Comparison of ENCODE assay signal across 13 mouse cellular contexts in the genomic region with DNA sequence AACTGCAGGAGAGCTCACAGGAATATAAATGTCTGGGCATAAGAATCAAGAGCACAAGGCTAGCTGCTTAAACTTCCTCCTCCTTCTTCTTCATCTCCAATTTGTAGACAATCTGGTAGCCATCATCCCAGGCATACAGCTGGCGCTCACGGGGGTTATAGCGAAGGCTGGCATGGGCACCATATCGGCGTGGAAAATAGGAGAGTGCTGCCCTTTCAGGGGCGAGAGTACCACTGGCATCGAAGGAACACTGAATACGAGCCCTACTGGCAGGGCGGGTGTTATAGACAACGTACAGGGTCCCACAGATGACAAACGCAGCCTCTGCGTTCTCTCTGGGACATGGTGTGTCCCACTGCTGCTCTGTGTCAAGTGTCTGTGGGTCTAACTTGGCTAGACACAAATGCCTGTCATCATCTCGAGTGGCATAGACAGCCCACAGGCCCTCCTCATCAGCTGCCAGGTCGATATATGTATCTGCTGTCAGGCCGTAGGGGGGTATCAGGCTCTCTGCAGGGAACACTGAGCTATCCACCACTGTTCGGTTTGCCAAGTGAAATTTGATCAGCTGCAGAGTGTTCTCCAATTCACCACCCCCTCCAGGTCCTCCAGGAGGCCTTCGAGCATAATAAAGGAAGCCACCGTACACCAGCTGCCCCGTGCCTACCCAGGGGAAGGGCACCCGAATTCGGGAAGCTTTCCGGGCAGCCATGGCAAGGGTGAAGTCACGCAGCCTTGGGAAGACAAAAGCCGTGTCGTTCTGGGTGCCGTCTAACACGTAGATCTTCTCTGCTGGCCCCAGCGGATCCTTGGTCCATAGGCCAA. TPM values are rescaled to one million over a fixed set of nuclear protein-coding genes. Genes with fewer than 3 reads are reported as not detected.
DNase-seq lines count a peak whose midpoint lies in the region; ATAC-seq and TF ChIP-seq lines count a peak whose summit lies in the region.
"Had no signal": no experiment of that assay in that cellular context is flagged by ENCODE, and none has a peak within 500 bp of the region (broad histone marks: within the 10 kb centered on the region; RNA-seq: fewer than 3 reads in every experiment).

No protein-coding gene starts in this region.

- 60% methylated on average over 28 of the region's 28 CpGs for WGBS in hindbrain, embryonic 11.5 days
- WGBS in hindbrain, postnatal 0 days = 64% methylated on average over 28 of the region's 28 CpGs

- no peak overlapping the region for H3K27ac ChIP-seq in hindbrain, embryonic 11.5 days (ENCODE audit: low read depth, low read length)
- no peak overlapping the region for H3K27ac ChIP-seq in hindbrain, postnatal 0 days
- H3K27ac ChIP-seq in embryonic fibroblast, embryonic 13.5 days (ENCODE audit: insufficient read depth, low read length) = peak overlapping the region; percentile 63
- H3K27ac ChIP-seq: liver, embryonic 14.5 days had no signal

- TF ChIP-seq POLR2A in embryonic fibroblast, embryonic 13.5 days (IDR thresholded peaks at IDR 0.05; ENCODE audit: low read depth, low read length) = no peak

- no peaks in the 10 kb centered on the region for H3K27me3 ChIP-seq in hindbrain, embryonic 11.5 days (ENCODE audit: control insufficient read depth, insufficient read depth, low read length)
- H3K27me3 ChIP-seq in hindbrain, postnatal 0 days (ENCODE audit: insufficient read depth, low read length) = no peaks in the 10 kb centered on the region

- no peaks in the 10 kb centered on the region for H3K9me3 ChIP-seq in hindbrain, embryonic 11.5 days (ENCODE audit: control insufficient read depth, low read length)
- H3K9me3 ChIP-seq in hindbrain, postnatal 0 days (ENCODE audit: low read length) = no peaks in the 10 kb centered on the region

- H3K4me2 ChIP-seq in hindbrain, embryonic 11.5 days (replicated peaks; ENCODE audit: low read depth, low read length) = peak overlapping the region; percentile 25; the same call in 1 of the 2 replicates
- H3K4me2 ChIP-seq in hindbrain, postnatal 0 days (ENCODE audit: low read depth, low read length) = no peak overlapping the region

- peaks cover 24% of the 10 kb centered on the region for H3K4me1 ChIP-seq in hindbrain, embryonic 11.5 days (replicated peaks; ENCODE audit: control insufficient read depth, insufficient read depth, low read length)
- peaks cover 35% of the 10 kb centered on the region for H3K4me1 ChIP-seq in hindbrain, postnatal 0 days (ENCODE audit: insufficient read depth, low read length)
- H3K4me1 ChIP-seq in embryonic fibroblast, embryonic 13.5 days (ENCODE audit: control insufficient read depth, insufficient read depth, low read length) = peaks cover 10% of the 10 kb centered on the region; the same call in 1 of the 2 replicates

- TF ChIP-seq CTCF in hindbrain, postnatal 0 days (IDR thresholded peaks at IDR 0.05; ENCODE audit: low read depth) = no peak
- TF ChIP-seq CTCF in embryonic fibroblast, embryonic 13.5 days (IDR thresholded peaks at IDR 0.05; ENCODE audit: borderline replicate concordance, insufficient read depth, low read length) = no peak

- no peak overlapping the region for H3K4me3 ChIP-seq in hindbrain, embryonic 11.5 days (ENCODE audit: low read depth, low read length)
- H3K4me3 ChIP-seq in hindbrain, postnatal 0 days (ENCODE audit: low read length) = no peak overlapping the region
- H3K4me3 ChIP-seq in embryonic fibroblast, embryonic 13.5 days (ENCODE audit: insufficient read depth, low read length) = peak overlapping the region; percentile 38; the same call in 1 of the 2 replicates

- no peak for DNase-seq in hindbrain, embryonic 11.5 days (ENCODE audit: low spot score)
- DNase-seq in hindbrain, postnatal 0 days (ENCODE audit: low spot score) = no peak
- DNase-seq in embryo, embryonic 10.5 days (ENCODE audit: low spot score) = peak; percentile 17
- peak; percentile 16 for DNase-seq in lung, postnatal 10 days
- no peak for DNase-seq in ovary, postnatal 14 days (ENCODE audit: low spot score)
- no peak for DNase-seq in urinary bladder, postnatal 14 days (ENCODE audit: low spot score)
- DNase-seq in right cerebral cortex, adult 18-20 months = no peak
- DNase-seq: adrenal gland, postnatal 36 days; thymus, adult 2 months had no signal

- no peaks in the 10 kb centered on the region for H3K36me3 ChIP-seq in hindbrain, embryonic 11.5 days (ENCODE audit: control insufficient read depth, insufficient read depth, low read length)
- no peaks in the 10 kb centered on the region for H3K36me3 ChIP-seq in hindbrain, postnatal 0 days (ENCODE audit: insufficient read depth, low read length)

- ATAC-seq in hindbrain, embryonic 11.5 days (ENCODE audit: low FRiP score) = no peak
- ATAC-seq in hindbrain, postnatal 0 days = no peak

- peak overlapping the region; percentile 5; the same call in 1 of the 2 replicates for H3K9ac ChIP-seq in hindbrain, embryonic 11.5 days (ENCODE audit: low read depth, low read length)
- no peak overlapping the region for H3K9ac ChIP-seq in hindbrain, postnatal 0 days (replicated peaks; ENCODE audit: low read length)
- H3K9ac ChIP-seq: liver, embryonic 14.5 days had no signal

RNA-seq across cellular contexts. Expression of gene Olfml3, which starts 1.8 kb away (rescaled TPM):
- 12.4 and 13.3 TPM in 2 replicates for polyA plus RNA-seq in hindbrain, embryonic 11.5 days (2014; fragmentation: Nextera tagmentation; extraction: Ambion mirVana)
- 7.7 and 10.8 TPM in 2 replicates for total RNA-seq in hindbrain, postnatal 0 days (2014; rRNA removed)
- polyA plus RNA-seq in hindbrain, postnatal 0 days (2015; fragmentation: Nextera tagmentation; extraction: Ambion mirVana) = 7.8 and 10.1 TPM in 2 replicates
- polyA plus RNA-seq in embryonic fibroblast, embryonic 13.5 days (2011; ENCODE audit: insufficient read length, low read depth, missing spikeins) = 29.8 and 60.5 TPM in 2 replicates

RNA-seq across cellular contexts. Expression of gene Gm10964, which starts 3.2 kb away (rescaled TPM):
- not detected in 2 replicates for polyA plus RNA-seq in hindbrain, embryonic 11.5 days (2014; fragmentation: Nextera tagmentation; extraction: Ambion mirVana)
- total RNA-seq in hindbrain, postnatal 0 days (2014; rRNA removed) = not detected in 2 replicates
- polyA plus RNA-seq in hindbrain, postnatal 0 days (2015; fragmentation: Nextera tagmentation; extraction: Ambion mirVana) = not detected in 2 replicates
- polyA plus RNA-seq in embryonic fibroblast, embryonic 13.5 days (2011; ENCODE audit: insufficient read length, low read depth, missing spikeins) = not detected in 2 replicates
- total RNA-seq: adrenal gland, postnatal 36 days; MEL had no signal
- polyA plus RNA-seq: cortical plate, adult 2 months; liver, embryonic 14.5 days; thymus, adult 2 months had no signal

RNA-seq across cellular contexts. Expression of gene Hipk1, which starts 55.4 kb away (rescaled TPM):
- 14.9 and 17.4 TPM in 2 replicates for polyA plus RNA-seq in hindbrain, embryonic 11.5 days (2014; fragmentation: Nextera tagmentation; extraction: Ambion mirVana)
- total RNA-seq in hindbrain, postnatal 0 days (2014; rRNA removed) = 52.6 and 59.3 TPM in 2 replicates
- 8.1 and 8.4 TPM in 2 replicates for polyA plus RNA-seq in hindbrain, postnatal 0 days (2015; fragmentation: Nextera tagmentation; extraction: Ambion mirVana)
- 53.1 and 56.2 TPM in 2 replicates for polyA plus RNA-seq in embryonic fibroblast, embryonic 13.5 days (2011; ENCODE audit: insufficient read length, low read depth, missing spikeins)

Comparison
In these comparisons a context has a peak if more than half of its experiments do, and no peak if none do; other contexts are left out.
1. DNase-seq: peak in embryo, embryonic 10.5 days (single experiment) and lung, postnatal 10 days (single experiment); none in hindbrain, embryonic 11.5 days (single experiment), hindbrain, postnatal 0 days (single experiment), ovary, postnatal 14 days (single experiment), urinary bladder, postnatal 14 days (single experiment) and right cerebral cortex, adult 18-20 months (single experiment).